Mouse (Mus musculus): ENCODE measurements around the gene Fkbpl. TPM values are rescaled to one million over a fixed set of nuclear protein-coding genes. Genes with fewer than 3 reads are reported as not detected.

The Fkbpl gene
- total and polyA plus RNA-seq, 3 experiments: 6.4 to 7.0 TPM; not detected in 1

Other genes starting within 250 kb of the Fkbpl start
- gene BC051142, start 245.9 kb upstream of the Fkbpl start, total RNA-seq (2012; rRNA removed): not detected in 2 replicates
- gene BC051142, start 245.9 kb upstream of the Fkbpl start, polyA plus RNA-seq (2012; ENCODE audit: insufficient read depth in 1 of 2, insufficient read length in 2 of 2, low read depth in 1 of 2, low replicate concordance in 2 of 2, missing spikeins in 1 of 2): under 1 TPM in 1 of 2 experiments, not detected in 1; 0.06 TPM
- gene Btnl4, start 167.4 kb upstream of the Fkbpl start, total RNA-seq (2012; rRNA removed): not detected in 2 replicates
- not detected for gene Btnl4, start 167.4 kb upstream of the Fkbpl start, polyA plus RNA-seq (2012; ENCODE audit: insufficient read depth in 1 of 2, insufficient read length in 2 of 2, low read depth in 1 of 2, low replicate concordance in 2 of 2, missing spikeins in 1 of 2)
- not detected in 2 replicates for gene Btnl6, start 127.4 kb upstream of the Fkbpl start, total RNA-seq (2012; rRNA removed)
- not detected for gene Btnl6, start 127.4 kb upstream of the Fkbpl start, polyA plus RNA-seq (2012; ENCODE audit: insufficient read depth in 1 of 2, insufficient read length in 2 of 2, low read depth in 1 of 2, low replicate concordance in 2 of 2, missing spikeins in 1 of 2)
- gene Notch4, start 80.5 kb upstream of the Fkbpl start, total RNA-seq (2012; rRNA removed): 0.10 and 0.15 TPM in 2 replicates
- gene Notch4, start 80.5 kb upstream of the Fkbpl start, polyA plus RNA-seq (2012; ENCODE audit: insufficient read depth in 1 of 2, insufficient read length in 2 of 2, low read depth in 1 of 2, low replicate concordance in 2 of 2, missing spikeins in 1 of 2): 10 to 100 TPM in 1 of 2 experiments, under 1 TPM in 1; 0.33 to 21.9 TPM
- 10.6 and 12.0 TPM in 2 replicates for gene Gpsm3, start 55.0 kb upstream of the Fkbpl start, total RNA-seq (2012; rRNA removed)
- 10 to 100 TPM in 1 of 2 experiments, not detected in 1; 37.8 TPM for gene Gpsm3, start 55.0 kb upstream of the Fkbpl start, polyA plus RNA-seq (2012; ENCODE audit: insufficient read depth in 1 of 2, insufficient read length in 2 of 2, low read depth in 1 of 2, low replicate concordance in 2 of 2, missing spikeins in 1 of 2)
- gene Pbx2, start 53.5 kb upstream of the Fkbpl start, total RNA-seq (2012; rRNA removed): 40.3 and 42.4 TPM in 2 replicates
- 10 to 100 TPM in 1 of 2 experiments, not detected in 1; 76.7 TPM for gene Pbx2, start 53.5 kb upstream of the Fkbpl start, polyA plus RNA-seq (2012; ENCODE audit: insufficient read depth in 1 of 2, insufficient read length in 2 of 2, low read depth in 1 of 2, low replicate concordance in 2 of 2, missing spikeins in 1 of 2)
- gene Ager, start 46.9 kb upstream of the Fkbpl start, total RNA-seq (2012; rRNA removed): 0.27 and 0.62 TPM in 2 replicates
- 1 to 10 TPM in 1 of 2 experiments, not detected in 1; 3.7 TPM for gene Ager, start 46.9 kb upstream of the Fkbpl start, polyA plus RNA-seq (2012; ENCODE audit: insufficient read depth in 1 of 2, insufficient read length in 2 of 2, low read depth in 1 of 2, low replicate concordance in 2 of 2, missing spikeins in 1 of 2)
- gene Rnf5, start 41.1 kb upstream of the Fkbpl start, total RNA-seq (2012; rRNA removed): 23.5 and 24.8 TPM in 2 replicates
- gene Rnf5, start 41.1 kb upstream of the Fkbpl start, polyA plus RNA-seq (2012; ENCODE audit: insufficient read depth in 1 of 2, insufficient read length in 2 of 2, low read depth in 1 of 2, low replicate concordance in 2 of 2, missing spikeins in 1 of 2): 10 to 100 TPM in 1 of 2 experiments, not detected in 1; 85.1 TPM
- gene Agpat1, start 40.5 kb upstream of the Fkbpl start, total RNA-seq (2012; rRNA removed): 81.5 and 85.2 TPM in 2 replicates
- 100 to 1,000 TPM in 1 of 2 experiments, not detected in 1; 153 TPM for gene Agpat1, start 40.5 kb upstream of the Fkbpl start, polyA plus RNA-seq (2012; ENCODE audit: insufficient read depth in 1 of 2, insufficient read length in 2 of 2, low read depth in 1 of 2, low replicate concordance in 2 of 2, missing spikeins in 1 of 2)
- gene Egfl8, start 28.8 kb upstream of the Fkbpl start, total RNA-seq (2012; rRNA removed): 0.56 and 0.89 TPM in 2 replicates
- 1 to 10 TPM in 1 of 2 experiments, not detected in 1; 1.6 TPM for gene Egfl8, start 28.8 kb upstream of the Fkbpl start, polyA plus RNA-seq (2012; ENCODE audit: insufficient read depth in 1 of 2, insufficient read length in 2 of 2, low read depth in 1 of 2, low replicate concordance in 2 of 2, missing spikeins in 1 of 2)
- 20.2 and 29.2 TPM in 2 replicates for gene Ppt2, start 16.3 kb upstream of the Fkbpl start, total RNA-seq (2012; rRNA removed)
- 100 to 1,000 TPM in 1 of 2 experiments, 10 to 100 TPM in 1; 67.1 to 147 TPM for gene Ppt2, start 16.3 kb upstream of the Fkbpl start, polyA plus RNA-seq (2012; ENCODE audit: insufficient read depth in 1 of 2, insufficient read length in 2 of 2, low read depth in 1 of 2, low replicate concordance in 2 of 2, missing spikeins in 1 of 2)
- gene Prrt1, start 15.2 kb upstream of the Fkbpl start, total RNA-seq (2012; rRNA removed): not detected in 2 replicates
- gene Prrt1, start 15.2 kb upstream of the Fkbpl start, polyA plus RNA-seq (2012; ENCODE audit: insufficient read depth in 1 of 2, insufficient read length in 2 of 2, low read depth in 1 of 2, low replicate concordance in 2 of 2, missing spikeins in 1 of 2): 1 to 10 TPM in 1 of 2 experiments, not detected in 1; 1.0 TPM
- gene Atf6b, start 2.4 kb downstream of the Fkbpl start, total RNA-seq (2012; rRNA removed): 39.6 and 45.3 TPM in 2 replicates
- gene Atf6b, start 2.4 kb downstream of the Fkbpl start, polyA plus RNA-seq (2012; ENCODE audit: insufficient read depth in 1 of 2, insufficient read length in 2 of 2, low read depth in 1 of 2, low replicate concordance in 2 of 2, missing spikeins in 1 of 2): 100 to 1,000 TPM in 1 of 2 experiments, not detected in 1; 101 TPM
- gene Tnxb, start 25.8 kb downstream of the Fkbpl start, total RNA-seq (2012; rRNA removed): 0.16 and 0.27 TPM in 2 replicates
- under 1 TPM in 1 of 2 experiments, not detected in 1; 0.28 TPM for gene Tnxb, start 25.8 kb downstream of the Fkbpl start, polyA plus RNA-seq (2012; ENCODE audit: insufficient read depth in 1 of 2, insufficient read length in 2 of 2, low read depth in 1 of 2, low replicate concordance in 2 of 2, missing spikeins in 1 of 2)
- gene C4b, start 99.1 kb downstream of the Fkbpl start, total RNA-seq (2012; rRNA removed): 0.08 TPM in 1 of 2 replicates, not detected in the other
- under 1 TPM in 1 of 2 experiments, not detected in 1; 0.24 TPM for gene C4b, start 99.1 kb downstream of the Fkbpl start, polyA plus RNA-seq (2012; ENCODE audit: insufficient read depth in 1 of 2, insufficient read length in 2 of 2, low read depth in 1 of 2, low replicate concordance in 2 of 2, missing spikeins in 1 of 2)
- not detected in 2 replicates for gene Cyp21a1, start 159.8 kb downstream of the Fkbpl start, total RNA-seq (2012; rRNA removed)
- gene Cyp21a1, start 159.8 kb downstream of the Fkbpl start, polyA plus RNA-seq (2012; ENCODE audit: insufficient read depth in 1 of 2, insufficient read length in 2 of 2, low read depth in 1 of 2, low replicate concordance in 2 of 2, missing spikeins in 1 of 2): not detected
- 33.6 and 43.3 TPM in 2 replicates for gene Stk19, start 192.2 kb downstream of the Fkbpl start, total RNA-seq (2012; rRNA removed)
- 10 to 100 TPM in 1 of 2 experiments, not detected in 1; 56.5 TPM for gene Stk19, start 192.2 kb downstream of the Fkbpl start, polyA plus RNA-seq (2012; ENCODE audit: insufficient read depth in 1 of 2, insufficient read length in 2 of 2, low read depth in 1 of 2, low replicate concordance in 2 of 2, missing spikeins in 1 of 2)
- gene Dxo, start 192.3 kb downstream of the Fkbpl start, total RNA-seq (2012; rRNA removed): 15.2 and 18.0 TPM in 2 replicates
- gene Dxo, start 192.3 kb downstream of the Fkbpl start, polyA plus RNA-seq (2012; ENCODE audit: insufficient read depth in 1 of 2, insufficient read length in 2 of 2, low read depth in 1 of 2, low replicate concordance in 2 of 2, missing spikeins in 1 of 2): 10 to 100 TPM in 1 of 2 experiments, not detected in 1; 39.7 TPM
- 29.6 and 34.9 TPM in 2 replicates for gene Skiv2l, start 205.4 kb downstream of the Fkbpl start, total RNA-seq (2012; rRNA removed)
- gene Skiv2l, start 205.4 kb downstream of the Fkbpl start, polyA plus RNA-seq (2012; ENCODE audit: insufficient read depth in 1 of 2, insufficient read length in 2 of 2, low read depth in 1 of 2, low replicate concordance in 2 of 2, missing spikeins in 1 of 2): 10 to 100 TPM in 1 of 2 experiments, not detected in 1; 47.0 TPM
- 58.8 and 67.6 TPM in 2 replicates for gene Nelfe, start 205.6 kb downstream of the Fkbpl start, total RNA-seq (2012; rRNA removed)
- gene Nelfe, start 205.6 kb downstream of the Fkbpl start, polyA plus RNA-seq (2012; ENCODE audit: insufficient read depth in 1 of 2, insufficient read length in 2 of 2, low read depth in 1 of 2, low replicate concordance in 2 of 2, missing spikeins in 1 of 2): 100 to 1,000 TPM in 1 of 2 experiments, not detected in 1; 192 TPM
- gene Cfb, start 217.8 kb downstream of the Fkbpl start, total RNA-seq (2012; rRNA removed): 0.19 and 0.20 TPM in 2 replicates
- gene Cfb, start 217.8 kb downstream of the Fkbpl start, polyA plus RNA-seq (2012; ENCODE audit: insufficient read depth in 1 of 2, insufficient read length in 2 of 2, low read depth in 1 of 2, low replicate concordance in 2 of 2, missing spikeins in 1 of 2): 1 to 10 TPM in 1 of 2 experiments, not detected in 1; 3.1 TPM
- gene Zbtb12, start 234.7 kb downstream of the Fkbpl start, total RNA-seq (2012; rRNA removed): 6.6 and 7.6 TPM in 2 replicates
- gene Zbtb12, start 234.7 kb downstream of the Fkbpl start, polyA plus RNA-seq (2012; ENCODE audit: insufficient read depth in 1 of 2, insufficient read length in 2 of 2, low read depth in 1 of 2, low replicate concordance in 2 of 2, missing spikeins in 1 of 2): 10 to 100 TPM in 1 of 2 experiments, not detected in 1; 24.3 TPM
- not detected in 2 replicates for gene Gm20547, start 237.3 kb downstream of the Fkbpl start, total RNA-seq (2012; rRNA removed)
- gene Gm20547, start 237.3 kb downstream of the Fkbpl start, polyA plus RNA-seq (2012; ENCODE audit: insufficient read depth in 1 of 2, insufficient read length in 2 of 2, low read depth in 1 of 2, low replicate concordance in 2 of 2, missing spikeins in 1 of 2): under 1 TPM in 1 of 2 experiments, not detected in 1; 0.03 TPM